Mouse (Mus musculus) gastrocnemius, postnatal 36 days (tissue): ENCODE measurements around the gene Irak2. TPM values are rescaled to one million over a fixed set of nuclear protein-coding genes. Genes with fewer than 3 reads are reported as not detected.
"Not testable (repeated sequence)": the region's sequence is repeated elsewhere in the genome, so short reads cannot be mapped to it uniquely, and the experiment has no call there.

Source experiments
- DNase-seq, 2 experiments: peaks; one replicate each; pipeline ENCODE4 v3.0.0; 2022
- intact Hi-C: fragments of 180-260 bp; cut with DNase I; formaldehyde crosslinking; loops from one replicate; pipeline ENCODE4 v1.15.1; 2025
- total RNA-seq, 2 experiments: library from RNA; stranded (reverse); gene quantifications; 2 replicates each; pipeline ENCODE4 v1.2.3; 2021

Gene Irak2
- total RNA-seq, 2 experiments from 2014 or later = 3.1 to 3.9 TPM

DNA sequence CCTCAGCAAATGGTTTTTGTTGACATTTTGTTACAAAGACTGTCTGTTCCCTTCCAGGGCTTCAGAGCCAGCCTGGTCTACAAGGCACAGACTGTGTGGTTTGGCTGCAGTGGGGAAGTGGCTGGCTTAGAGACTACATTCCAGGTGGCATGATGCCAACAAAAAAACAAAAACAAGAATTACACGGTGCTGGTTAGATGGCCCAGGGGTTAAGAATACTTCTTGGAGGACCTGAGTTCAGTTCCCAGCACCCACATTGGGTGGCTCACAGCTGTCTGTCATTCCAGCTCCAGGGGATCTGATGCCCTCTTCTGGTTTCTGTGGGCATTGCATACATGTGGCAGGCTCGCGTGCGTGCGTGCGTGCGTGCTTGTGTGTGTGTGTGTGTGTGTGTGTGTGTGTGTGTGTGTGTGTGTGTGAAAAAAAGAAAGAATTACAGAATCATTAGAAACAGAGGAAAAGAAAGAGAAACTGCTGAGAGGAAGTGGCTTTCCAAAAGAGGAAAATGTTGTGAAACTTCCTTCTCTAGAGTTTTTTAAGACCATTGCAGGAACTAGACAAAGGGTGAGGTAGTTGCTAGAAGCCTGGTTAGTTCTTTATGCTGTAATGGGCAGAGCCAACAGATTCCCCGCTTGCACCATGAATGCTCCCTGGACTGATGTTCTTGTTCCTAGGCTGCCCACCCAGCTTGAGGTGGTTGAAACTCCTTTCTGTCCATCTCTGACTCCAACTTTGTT, 24.9 kb downstream of the Irak2 start:
- no peak for DNase-seq

DNA sequence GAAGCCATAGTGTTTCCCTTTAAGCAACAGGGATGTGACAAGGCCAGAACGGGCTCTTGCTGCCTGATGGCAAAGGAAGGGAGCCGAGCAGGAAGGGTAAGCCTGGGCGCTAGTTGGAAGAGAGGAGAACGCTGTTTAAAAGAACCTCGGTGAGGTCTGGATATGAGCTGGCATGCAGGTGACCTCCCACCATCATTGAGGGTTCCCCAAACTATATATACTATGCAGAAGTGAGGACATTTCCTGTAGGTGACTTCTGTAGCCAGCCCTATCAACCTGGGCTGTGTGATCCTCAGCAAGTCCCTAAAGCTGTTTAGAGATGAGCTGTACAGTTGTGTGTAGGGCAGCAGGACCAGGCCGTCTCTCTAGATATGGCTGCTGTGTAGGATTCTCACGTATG, 26.0 kb downstream of the Irak2 start:
- intact Hi-C loops = no loop called here
- no peak for DNase-seq

More for the DNA sequence above, 24.9 kb downstream of the Irak2 start:
- intact Hi-C loops = no loop called here

DNA sequence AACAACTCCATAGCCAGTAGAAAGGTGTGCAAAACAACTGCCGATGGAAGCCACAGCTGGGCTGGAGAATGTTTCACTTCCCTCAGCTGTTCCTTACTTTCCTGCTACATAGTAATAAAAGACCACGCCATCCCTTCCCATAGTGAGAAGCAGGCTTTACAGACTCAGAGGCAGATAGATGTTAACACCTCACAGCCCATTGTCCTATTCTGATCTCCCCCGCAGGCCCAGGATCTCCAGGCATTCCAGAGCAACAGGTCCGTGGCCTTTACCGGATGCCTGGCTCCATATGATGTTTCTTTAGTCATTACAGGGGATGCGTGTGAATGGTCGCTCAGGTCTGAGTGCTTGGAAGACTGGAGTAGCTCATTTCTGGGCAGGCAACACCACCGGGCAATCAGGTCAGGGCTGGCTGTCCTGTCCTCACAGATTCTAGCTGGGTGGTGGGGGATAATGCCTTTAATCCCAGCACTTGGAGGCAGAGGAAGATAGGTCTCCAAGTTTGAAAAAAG, 29.4 kb downstream of the Irak2 start:
- no peak for DNase-seq
- intact Hi-C loops = no loop called here

DNA sequence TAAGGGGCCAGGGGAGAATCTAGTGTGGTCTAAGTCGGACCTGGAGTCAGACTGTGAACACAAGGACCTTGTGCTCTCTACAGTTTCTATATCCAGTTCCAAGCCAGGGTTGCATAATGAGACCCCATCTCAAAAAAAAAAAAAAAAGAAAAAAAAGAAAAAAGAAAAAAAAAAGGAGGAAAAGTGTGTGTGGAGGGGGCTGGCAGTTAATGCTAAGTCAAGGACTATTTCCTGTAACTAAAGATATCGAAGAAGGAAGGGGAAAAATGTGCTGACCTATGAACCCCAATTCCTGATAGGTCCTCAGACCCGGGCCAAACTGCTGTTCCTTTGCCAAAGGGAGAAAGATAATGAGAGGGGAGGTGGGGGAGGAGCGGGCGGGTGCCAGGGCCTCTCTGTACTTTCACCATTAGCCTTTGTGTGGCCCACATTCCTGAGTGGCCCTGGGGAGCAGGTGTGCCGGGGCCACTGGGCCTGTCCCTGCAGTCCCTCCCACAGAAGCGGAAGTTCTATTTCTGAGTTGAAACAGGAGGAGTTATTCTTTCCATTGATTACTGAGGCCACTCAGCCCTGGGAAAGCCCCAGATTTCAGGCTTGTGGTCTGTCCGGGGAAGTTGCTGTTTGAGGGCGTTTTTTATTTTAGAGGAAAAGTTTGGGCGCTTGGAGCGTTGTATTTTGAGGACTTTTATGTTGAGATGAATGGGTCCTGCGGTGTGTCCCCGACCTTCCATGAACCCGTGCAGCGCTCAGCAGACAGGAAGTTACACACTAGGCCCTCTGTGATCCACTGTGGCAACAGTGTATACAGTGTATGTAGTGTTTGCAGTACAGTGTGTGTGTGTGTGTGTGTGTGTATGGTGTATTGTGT, 30.3 kb downstream of the Irak2 start:
- no peak for DNase-seq
- intact Hi-C loops = no loop called here

DNA sequence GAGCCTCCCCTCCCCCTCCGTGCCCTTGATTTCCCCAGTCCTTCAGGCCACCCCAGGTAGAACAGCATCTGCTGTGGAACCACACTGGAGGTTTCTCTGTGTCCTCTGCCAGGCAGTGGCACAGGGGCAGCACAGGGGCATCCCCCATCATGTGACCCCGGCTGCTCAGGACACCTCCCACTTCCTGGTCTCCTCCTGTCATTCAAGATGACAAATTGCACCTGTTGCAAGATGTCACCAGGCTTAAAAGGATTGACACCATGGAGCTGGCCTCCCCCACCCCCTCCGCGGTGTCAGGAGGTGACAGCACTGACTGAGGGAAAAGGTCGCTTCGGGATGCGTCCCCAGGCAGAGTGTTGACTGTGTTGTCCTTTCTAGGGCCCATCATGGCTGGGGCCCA, 31.6 kb downstream of the Irak2 start:
- DNase-seq = no peak
- intact Hi-C loops = no loop called here

DNA sequence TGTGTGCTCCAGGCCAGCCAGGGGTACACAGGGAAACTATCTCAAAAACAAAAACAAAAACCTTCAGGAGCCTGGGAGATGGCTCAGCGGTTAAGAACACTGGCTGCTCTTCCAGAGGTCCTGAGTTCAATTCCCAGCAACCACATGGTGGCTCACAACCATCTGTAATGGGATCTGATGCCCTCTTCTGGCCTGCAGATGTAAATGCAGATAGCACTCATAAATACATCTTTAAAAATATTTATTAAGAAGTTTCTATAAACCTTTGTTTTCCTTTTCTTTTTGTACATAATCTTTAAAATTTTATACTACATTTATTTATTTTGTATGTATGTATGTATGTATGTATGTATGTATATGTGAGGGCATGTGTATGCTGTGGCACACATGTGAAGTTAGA, 33.8 kb downstream of the Irak2 start:
- intact Hi-C loops, DNase-seq: not testable (repeated sequence)

DNA sequence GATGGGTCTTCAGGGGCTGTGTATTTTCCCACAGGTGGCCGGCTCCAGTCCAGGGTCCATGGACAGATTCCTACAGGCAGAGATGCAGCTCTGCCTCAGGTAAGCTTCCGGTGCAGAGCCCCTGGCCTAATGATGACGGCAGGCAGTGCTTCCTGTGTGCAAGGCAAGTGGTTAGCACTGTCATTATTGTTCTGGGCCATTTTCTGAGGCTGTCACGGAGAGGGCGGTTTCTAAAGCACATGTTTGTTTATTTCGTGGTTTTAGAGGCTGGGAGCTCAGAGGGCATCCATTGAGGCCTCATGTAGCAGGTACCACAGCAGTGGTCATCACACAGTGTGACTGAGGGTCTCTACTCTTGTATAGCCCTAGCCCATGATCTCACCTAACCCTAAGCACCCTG, 34.7 kb downstream of the Irak2 start:
- intact Hi-C loops = no loop called here
- DNase-seq = no peak

DNA sequence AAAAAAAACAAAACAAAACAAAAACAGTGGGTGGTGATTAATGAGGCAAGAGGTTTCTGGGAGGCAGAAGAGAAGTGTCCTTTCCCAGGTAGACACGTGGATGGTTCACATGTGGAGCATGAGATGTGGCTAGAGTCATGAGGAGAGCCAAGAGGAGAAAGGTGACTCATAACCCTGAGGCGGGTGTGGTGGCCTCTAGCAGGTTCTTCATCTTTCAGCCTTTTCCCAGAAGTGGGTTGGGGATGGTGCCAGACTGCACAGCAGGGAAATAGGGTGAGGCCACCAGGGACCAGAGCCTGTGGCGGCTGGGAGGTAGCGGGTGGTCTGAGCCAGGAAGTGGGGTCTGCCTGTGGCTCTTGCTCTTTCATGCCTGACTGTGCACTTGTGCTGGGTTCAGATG, 37.0 kb downstream of the Irak2 start:
- intact Hi-C loops = no loop called here
- no peak for DNase-seq

DNA sequence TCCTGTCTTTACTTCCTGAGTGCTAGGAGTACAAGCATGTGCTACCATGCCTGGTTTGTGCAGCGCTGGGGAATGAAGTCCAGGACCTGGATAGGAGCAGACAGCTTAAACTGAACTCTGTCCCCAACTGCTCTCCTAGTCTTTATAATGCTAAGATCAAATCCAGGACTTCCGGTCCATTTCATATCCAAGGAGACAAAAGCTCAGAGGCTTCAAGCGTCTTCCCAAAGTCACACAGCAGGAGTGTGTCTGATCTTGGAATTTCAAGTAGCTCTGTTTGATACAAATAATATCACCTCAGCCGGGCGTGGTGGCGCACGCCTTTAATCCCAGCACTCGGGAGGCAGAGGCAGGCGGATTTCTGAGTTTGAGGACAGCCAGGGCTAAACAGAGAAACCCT, 37.7 kb downstream of the Irak2 start:
- intact Hi-C loops = no loop called here
- no peak for DNase-seq

DNA sequence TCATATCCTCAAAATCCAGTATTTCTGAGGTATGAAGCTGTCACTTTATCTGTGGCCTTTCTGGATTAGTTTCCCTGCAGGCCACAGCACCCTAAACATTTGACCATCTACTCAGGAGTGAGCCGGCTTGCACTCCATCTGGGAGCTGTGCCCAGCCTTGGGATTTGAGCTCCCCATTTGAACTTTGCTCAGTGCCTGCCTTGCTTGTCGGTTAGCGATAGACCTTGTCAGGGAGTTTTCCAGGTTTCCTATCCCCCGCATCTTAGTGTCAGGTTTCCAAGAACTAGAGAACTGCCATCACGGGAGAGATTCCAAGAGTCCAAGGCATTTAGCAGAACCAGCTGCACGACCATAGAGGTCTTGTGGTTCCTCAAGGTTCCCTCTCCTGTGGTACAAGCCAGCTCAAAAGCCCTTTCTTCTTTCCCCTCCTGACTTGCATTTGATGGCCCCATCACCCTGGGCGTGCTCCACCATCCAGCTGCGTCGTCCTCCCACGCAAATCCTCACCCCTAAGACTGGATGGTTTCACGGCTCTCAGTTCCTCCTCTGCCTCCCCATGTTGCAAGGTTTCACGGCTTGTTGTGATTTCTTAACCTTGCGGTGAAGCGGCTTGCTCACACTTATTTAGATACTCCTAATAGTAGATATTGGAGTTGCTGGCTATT, 38.9 kb downstream of the Irak2 start:
- intact Hi-C loops = no loop called here

DNA sequence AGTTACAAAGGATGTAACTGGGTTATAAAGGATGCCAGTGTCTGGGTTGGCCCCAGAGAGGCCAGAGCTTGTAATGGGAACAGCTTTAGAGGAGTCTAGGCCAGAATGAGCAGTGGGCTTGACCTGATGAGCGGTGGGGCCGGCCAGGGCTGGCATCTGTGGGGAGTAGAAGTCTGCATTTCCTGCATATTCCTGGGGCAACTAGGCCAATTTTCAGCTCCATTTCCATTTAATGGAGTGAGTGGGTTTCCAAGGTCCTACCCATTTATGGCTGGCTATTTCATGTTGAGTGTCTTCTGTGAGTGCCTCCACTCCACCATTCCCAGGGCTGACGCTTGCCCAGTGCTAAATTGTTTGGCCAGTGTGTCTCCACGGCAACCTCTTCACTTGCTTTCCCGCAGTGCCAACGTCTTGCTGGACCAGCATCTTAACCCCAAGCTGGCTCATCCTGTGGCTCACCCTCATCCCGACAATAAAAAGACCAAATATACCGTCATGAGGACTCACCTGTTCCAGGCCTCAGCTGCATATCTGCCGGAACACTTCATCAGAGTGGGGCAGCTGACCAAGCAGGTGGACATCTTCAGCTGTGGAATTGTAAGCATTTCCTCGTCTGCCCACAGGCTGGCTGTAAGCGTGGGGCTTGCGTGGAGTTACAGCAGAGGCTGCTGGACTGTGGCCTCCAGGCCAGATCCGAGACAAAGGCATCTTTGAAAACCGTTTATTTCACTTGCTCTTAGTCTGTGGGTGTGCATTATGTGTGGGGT, 40.2 kb downstream of the Irak2 start:
- DNase-seq = no peak
- intact Hi-C loops = no loop called here

More for the DNA sequence above, 38.9 kb downstream of the Irak2 start:
- no peak for DNase-seq

DNA sequence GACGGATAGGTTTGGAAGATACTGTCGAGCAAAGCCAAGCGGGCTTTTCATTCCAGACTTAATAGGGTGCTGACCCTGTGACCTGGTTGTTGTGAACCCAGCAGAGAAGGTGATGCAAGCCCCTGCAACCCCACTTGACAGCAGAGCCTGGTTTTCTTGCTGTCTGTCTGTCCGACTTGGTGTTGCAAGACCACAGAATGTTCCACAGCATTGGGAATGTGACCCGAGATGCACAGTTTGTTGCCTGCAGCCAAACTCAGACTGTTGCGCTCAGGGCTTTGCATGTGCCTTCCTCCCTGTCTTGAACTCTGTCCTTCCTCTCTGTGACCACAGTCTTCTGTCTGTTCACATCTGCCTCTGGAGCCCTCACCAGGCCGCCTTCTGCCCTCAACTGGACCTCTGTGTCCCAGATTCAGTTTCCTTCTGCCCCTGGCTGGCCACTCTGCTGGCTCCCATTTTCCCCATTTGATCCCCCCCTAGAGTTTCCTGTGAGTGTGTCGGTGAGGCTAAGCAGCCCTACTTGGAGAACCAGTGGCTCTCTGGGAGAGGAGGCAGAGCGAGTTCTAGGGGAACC, 41.8 kb downstream of the Irak2 start:
- DNase-seq = no peak

DNA sequence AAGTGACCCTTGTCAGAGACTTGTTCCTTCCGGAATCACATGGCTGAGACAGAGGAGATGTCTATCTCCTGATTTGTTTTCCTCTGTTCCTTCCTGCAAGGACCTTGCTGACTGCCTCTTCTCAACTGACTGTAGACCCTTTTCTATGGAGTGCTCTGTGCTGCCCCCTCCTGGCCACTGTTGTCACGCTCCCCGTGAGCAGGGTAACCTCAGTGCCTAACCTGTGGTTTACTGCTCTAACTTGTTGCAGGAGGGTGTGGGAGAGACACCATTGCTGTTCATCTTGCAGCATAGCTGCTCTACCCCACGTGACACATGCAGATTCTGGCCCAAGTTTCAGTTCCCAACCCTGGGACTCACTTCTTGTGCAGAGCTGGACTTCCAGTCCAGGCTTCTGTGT, 43.0 kb downstream of the Irak2 start:
- intact Hi-C loops = loop anchor here (5.0 kb wide), 1 partner anchor 239 kb away; the partner anchor contains the start of gene Jagn1
- peak; percentile 74 to 81 for DNase-seq

More for the DNA sequence above, 41.8 kb downstream of the Irak2 start:
- intact Hi-C loops = loop anchor here (5.0 kb wide), 1 partner anchor 238 kb away; the partner anchor contains the start of gene Jagn1

DNA sequence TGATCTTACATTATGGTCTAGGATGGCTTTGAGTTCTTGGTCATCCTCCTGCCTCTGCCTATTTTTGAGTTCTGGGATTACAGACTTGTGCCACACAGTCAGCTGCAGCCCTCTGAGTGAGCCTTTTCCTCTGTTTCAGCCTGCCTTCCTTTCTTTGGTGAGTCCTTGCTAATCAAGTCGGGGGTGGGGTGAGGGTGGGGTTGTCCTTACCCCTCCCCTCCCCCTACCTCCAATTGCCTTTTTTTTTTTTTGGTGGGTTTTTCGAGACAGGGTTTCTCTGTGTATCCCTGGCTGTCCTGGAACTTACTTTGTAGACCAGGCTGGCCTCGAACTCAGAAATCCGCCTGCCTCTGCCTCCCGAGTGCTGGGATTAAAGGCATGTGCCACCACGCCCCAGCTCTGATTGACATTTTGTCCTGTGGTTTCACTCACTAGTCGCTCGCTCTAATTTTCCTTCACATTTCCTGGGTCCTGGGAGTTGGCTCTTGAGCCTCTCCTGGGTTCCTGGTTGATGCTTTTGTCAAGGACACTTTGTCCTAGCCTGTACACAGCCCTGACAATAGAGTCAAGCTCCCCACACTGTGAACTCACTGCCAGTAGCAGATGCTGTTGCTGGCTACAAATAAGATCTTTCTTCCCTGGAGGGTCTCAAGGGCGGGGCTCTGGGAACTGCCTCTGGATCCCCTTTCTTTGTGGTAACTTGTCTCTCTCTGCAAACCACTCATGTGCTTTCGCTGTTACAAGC, 45.0 kb downstream of the Irak2 start:
- no peak for DNase-seq
- intact Hi-C loops = loop anchor here (5.0 kb wide), 1 partner anchor 241 kb away; the partner anchor contains the start of gene Jagn1

DNA sequence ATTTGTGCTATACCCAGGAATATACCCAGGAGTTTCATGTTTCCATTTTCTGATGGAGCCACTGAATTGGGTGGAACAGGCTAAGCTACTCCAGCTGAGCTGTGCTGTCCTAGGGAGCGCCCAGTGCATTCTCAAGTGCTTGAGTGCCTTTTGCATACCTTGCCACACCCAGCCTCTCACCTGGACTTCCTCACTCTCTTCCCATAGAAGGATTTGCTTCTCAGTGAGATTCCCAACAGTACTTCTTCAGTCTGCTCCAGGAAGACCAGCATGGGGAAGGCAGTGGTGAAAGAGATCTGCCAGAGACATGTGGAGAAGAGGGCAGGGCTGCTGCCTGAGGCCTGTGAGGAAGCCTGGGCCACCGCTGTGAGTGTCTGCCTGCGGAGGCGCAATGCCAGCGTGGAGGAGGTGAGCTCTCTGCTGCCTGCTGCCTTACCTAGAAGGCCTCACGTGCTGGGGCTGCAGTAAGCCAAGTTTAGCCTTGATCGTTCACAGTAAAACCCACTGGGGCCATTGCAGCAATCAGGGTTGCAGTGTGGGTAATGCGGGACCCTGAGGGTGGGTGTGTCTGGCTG, 48.4 kb downstream of the Irak2 start:
- intact Hi-C loops = no loop called here
- no peak for DNase-seq

DNA sequence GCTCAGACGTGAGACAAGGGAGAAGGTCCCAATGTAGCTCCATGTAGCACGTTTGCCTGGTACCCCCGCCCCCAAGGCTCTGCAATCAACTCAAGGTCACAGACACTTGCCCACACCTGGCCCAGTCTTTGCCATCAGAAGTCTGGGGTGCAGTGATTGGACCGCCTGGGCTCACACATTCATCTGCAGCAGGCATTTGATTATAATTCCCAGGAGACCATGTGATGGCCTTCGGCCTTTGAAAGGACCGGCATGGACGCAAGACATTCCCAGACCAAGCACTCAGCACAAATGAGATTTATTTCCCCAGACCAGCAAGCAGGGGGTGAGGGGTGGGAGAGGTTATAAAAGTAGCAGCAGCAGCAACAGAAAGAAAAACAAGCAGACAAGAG, 51.7 kb downstream of the Irak2 start:
- intact Hi-C loops = no loop called here

DNA sequence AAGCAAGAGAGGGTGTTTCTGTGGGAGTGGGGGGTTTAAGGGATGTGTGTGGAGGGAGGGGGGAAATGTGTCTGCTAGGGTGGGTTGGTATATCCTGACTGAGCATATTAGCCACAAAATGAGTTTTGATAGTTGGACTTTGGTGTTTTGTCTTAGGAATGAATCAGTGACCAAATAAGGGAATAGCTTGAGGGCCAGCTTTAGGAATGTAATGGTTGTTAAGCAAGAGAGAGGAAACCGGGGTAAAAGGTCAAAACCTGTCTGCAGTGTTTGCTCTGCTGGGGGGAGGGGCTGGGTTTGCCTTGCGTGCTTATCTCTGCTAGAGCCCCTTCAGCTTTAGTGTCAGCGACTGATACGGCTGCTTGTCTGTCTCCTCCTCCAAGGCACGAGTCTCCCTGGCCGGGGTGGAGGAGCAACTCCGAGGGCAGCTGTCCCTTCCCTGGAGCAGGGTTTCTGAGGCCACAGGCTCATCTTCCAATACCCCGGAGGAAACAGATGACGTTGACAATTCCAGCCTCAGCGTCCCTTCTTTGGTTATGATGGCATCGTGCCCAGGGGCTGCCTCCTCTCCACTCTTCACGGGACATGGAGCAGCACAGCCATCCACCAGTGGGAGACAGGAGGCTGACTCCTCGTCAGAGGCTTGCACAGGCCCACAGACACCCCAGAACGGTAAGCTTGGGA, 52.3 kb downstream of the Irak2 start:
- intact Hi-C loops = no loop called here
- no peak for DNase-seq

More for the DNA sequence above, 51.7 kb downstream of the Irak2 start:
- DNase-seq = no peak

DNA sequence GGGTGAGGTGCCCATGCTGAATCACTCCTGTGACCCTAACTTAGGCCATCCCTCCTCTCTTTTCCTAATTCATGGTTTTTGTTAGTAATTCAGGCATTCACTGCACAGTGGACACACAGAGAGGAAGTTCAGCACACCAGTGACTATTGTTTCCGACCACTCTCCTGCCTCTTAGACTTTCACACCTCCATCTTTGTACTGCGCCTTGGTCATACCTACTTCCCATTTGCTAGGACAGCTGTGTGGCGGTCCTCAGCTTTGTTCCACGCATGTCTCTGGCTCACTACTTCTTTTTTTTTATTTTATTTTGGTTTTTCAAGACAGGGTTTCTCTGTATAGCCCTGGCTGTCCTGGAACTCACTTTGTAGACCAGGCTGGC, 52.8 kb downstream of the Irak2 start:
- intact Hi-C loops = no loop called here
- no peak for DNase-seq
